Mouse (Mus musculus) forebrain, embryonic 10.5 days (tissue): Measurements from ENCODE around the gene Elmo3. TPM values are rescaled to one million over a fixed set of nuclear protein-coding genes. Genes with fewer than 3 reads are reported as not detected.
A peak's percentile ranks its signal among the peaks of the same experiment; 100 is the strongest.

Experiments used
- DNase-seq: peaks from one replicate; pipeline ENCODE4 v3.0.0-alpha.2; 2017; ENCODE audit warnings: low spot score; ENCODE audit errors: extremely low spot score
- H3K27ac ChIP-seq: fragments of 300-500 bp; sonication (generic); 2 replicates; pipeline ENCODE4 v1.5.1; 2016; ENCODE audit warnings: mild to moderate bottlenecking
- H3K27me3 ChIP-seq: fragments of 300-500 bp; sonication (generic); 2 replicates; pipeline ENCODE4 v1.6.1; 2016; ENCODE audit warnings: mild to moderate bottlenecking; ENCODE audit not compliant: poor library complexity, severe bottlenecking
- H3K36me3 ChIP-seq: fragments of 300-500 bp; sonication (generic); replicated peaks from 2 replicates; pipeline ENCODE4 v1.6.1; 2016; ENCODE audit warnings: mild to moderate bottlenecking, moderate library complexity
- H3K4me1 ChIP-seq: fragments of 300-500 bp; sonication (generic); 2 replicates; pipeline ENCODE4 v1.6.1; 2016
- H3K4me3 ChIP-seq: fragments of 300-500 bp; sonication (generic); 2 replicates; pipeline ENCODE4 v1.5.1; 2016; ENCODE audit warnings: mild to moderate bottlenecking, moderate library complexity
- H3K9me3 ChIP-seq: fragments of 300-500 bp; sonication (generic); 2 replicates; pipeline ENCODE4 v1.6.1; 2016; ENCODE audit warnings: mild to moderate bottlenecking, moderate library complexity
- WGBS: fragments of 180-500 bp; shearing (Covaris S2); methylation state at CpG from one replicate; pipeline ENCODE4 v1.1.7; 2016; 5-methylcytosine and 5-hydroxymethylcytosine counted together
- polyA plus RNA-seq: library from polyadenylated mRNA; unstranded; fragments of >200 nt; fragmentation: Nextera tagmentation; extraction: Ambion mirVana; gene quantifications from 2 replicates; pipeline ENCODE4 v1.2.1, GENCODE M21; 2016

Elmo3 gene
- polyA plus RNA-seq, 1 experiment from 2014 or later, result 1.8 TPM

GRCm38 (mm10) chr8:105346611-105347427 is 41.4 kb downstream of the Elmo3 start:
- Histone ChIP-seq H3K4me3 (peak overlapping the region; percentile 83), H3K27me3 (peaks cover 24% of the 10 kb centered on the region), H3K9me3 (no peaks in the 10 kb centered on the region), H3K4me1 (peaks cover 68% of the 10 kb centered on the region), H3K36me3 (0 out of 2 replicates have a peak, but pooled peaks cover 4% of the 10 kb centered on the region), H3K27ac (peak overlapping the region; percentile 91)
- under 1% methylated on average over 34 of the region's 34 CpGs for WGBS
- DNase-seq, result peak; percentile 55

- WGBS, result under 1% methylated on average over 53 of the region's 53 CpGs
- peak within 1 kb of the TSS; percentile 91 for H3K27ac ChIP-seq
- DNase-seq, result peak; percentile 97
- H3K36me3 ChIP-seq, result 0 out of 2 replicates have a peak, but pooled peaks cover 4% of the 10 kb centered on the region
- H3K27me3 ChIP-seq, result peaks cover 24% of the 10 kb centered on the region
- H3K9me3 ChIP-seq, result no peaks in the 10 kb centered on the region
- peak within 1 kb of the TSS; percentile 83 for H3K4me3 ChIP-seq
- H3K4me1 ChIP-seq, result peaks cover 68% of the 10 kb centered on the region
These were observed 42.2 kb downstream of the Elmo3 start, which contains the start of gene Fhod1 for GRCm38 (mm10) chr8:105347428-105348221. TSS of gene Fhod1 (minus strand) at chr8:105347953.

- peaks cover 24% of the 10 kb centered on the region for H3K27me3 ChIP-seq
- H3K4me3 ChIP-seq, result peak within 1 kb of the TSS; percentile 83
- peak within 1 kb of the TSS; percentile 91 for H3K27ac ChIP-seq
- H3K4me1 ChIP-seq, result peaks cover 68% of the 10 kb centered on the region
- no peaks in the 10 kb centered on the region for H3K9me3 ChIP-seq
- H3K36me3 ChIP-seq, result peaks cover 4% of the 10 kb centered on the region; the same call in 1 of the 2 replicates
- DNase-seq, result peak; percentile 86
- under 1% methylated on average over 34 of the region's 34 CpGs for WGBS
These were observed 43.2 kb downstream of the Elmo3 start, which contains the start of gene Slc9a5 for GRCm38 (mm10) chr8:105348450-105349095. TSS of gene Slc9a5 (plus strand) at chr8:105348843.

GRCm38 (mm10) chr8:105349096-105349771 is 43.8 kb downstream of the Elmo3 start:
- Histone ChIP-seq H3K36me3 (peaks cover 8% of the 10 kb centered on the region), H3K4me3 (peak overlapping the region; percentile 83), H3K4me1 (peaks cover 67% of the 10 kb centered on the region), H3K9me3 (no peaks in the 10 kb centered on the region), H3K27ac (peak overlapping the region; percentile 91), H3K27me3 (peaks cover 24% of the 10 kb centered on the region)
- WGBS, result 0% methylated on average over 38 of the region's 48 CpGs
- peak; percentile 60 for DNase-seq

- DNase-seq, result no peak
- Histone ChIP-seq H3K9me3 (no peaks in the 10 kb centered on the region), H3K27ac (0 out of 2 replicates have a peak overlapping the region, but pooled peaks have one; percentile 91), H3K4me1 (peaks cover 64% of the 10 kb centered on the region), H3K4me3 (peak overlapping the region; percentile 83), H3K27me3 (peaks cover 24% of the 10 kb centered on the region), H3K36me3 (peaks cover 11% of the 10 kb centered on the region)
- WGBS, result 51% methylated on average over 7 of the region's 7 CpGs
These were observed 44.8 kb downstream of the Elmo3 start for GRCm38 (mm10) chr8:105350186-105350585.

GRCm38 (mm10) chr8:105353583-105354135 is 48.3 kb downstream of the Elmo3 start:
- no peak overlapping the region for H3K27ac ChIP-seq
- peaks cover 17% of the 10 kb centered on the region for H3K27me3 ChIP-seq
- H3K9me3 ChIP-seq, result no peaks in the 10 kb centered on the region
- no peak for DNase-seq
- peaks cover 44% of the 10 kb centered on the region for H3K36me3 ChIP-seq
- peaks cover 38% of the 10 kb centered on the region for H3K4me1 ChIP-seq
- no peak overlapping the region for H3K4me3 ChIP-seq
- 80% methylated on average over 8 of the region's 8 CpGs for WGBS

- H3K27me3 ChIP-seq, result peaks cover 14% of the 10 kb centered on the region
- no peaks in the 10 kb centered on the region for H3K9me3 ChIP-seq
- peaks cover 38% of the 10 kb centered on the region for H3K4me1 ChIP-seq
- H3K36me3 ChIP-seq, result peaks cover 51% of the 10 kb centered on the region
- no peak for DNase-seq
- 94% methylated on average over 4 of the region's 4 CpGs for WGBS
- H3K27ac ChIP-seq, result no peak overlapping the region
- H3K4me3 ChIP-seq, result no peak overlapping the region
These were observed 49.1 kb downstream of the Elmo3 start for GRCm38 (mm10) chr8:105354549-105354948.

- H3K27me3 ChIP-seq, result peaks cover 7% of the 10 kb centered on the region
- H3K9me3 ChIP-seq, result no peaks in the 10 kb centered on the region
- H3K4me1 ChIP-seq, result peaks cover 34% of the 10 kb centered on the region
- WGBS, result 75% methylated on average over 26 of the region's 26 CpGs
- H3K4me3 ChIP-seq, result no peak overlapping the region
- H3K36me3 ChIP-seq, result peaks cover 51% of the 10 kb centered on the region
- H3K27ac ChIP-seq, result no peak overlapping the region; the same call in 1 of the 2 replicates
- DNase-seq, result no peak
These were observed 50.0 kb downstream of the Elmo3 start for GRCm38 (mm10) chr8:105355179-105356024.

GRCm38 (mm10) chr8:105356681-105357080 is 51.3 kb downstream of the Elmo3 start:
- no peaks in the 10 kb centered on the region for H3K27me3 ChIP-seq
- DNase-seq, result no peak
- no peak overlapping the region for H3K4me3 ChIP-seq
- H3K4me1 ChIP-seq, result peaks cover 27% of the 10 kb centered on the region
- H3K27ac ChIP-seq, result no peak overlapping the region
- H3K36me3 ChIP-seq, result peaks cover 53% of the 10 kb centered on the region
- no peaks in the 10 kb centered on the region for H3K9me3 ChIP-seq
- 87% methylated on average over 14 of the region's 14 CpGs for WGBS

- DNase-seq, result no peak
- no peak overlapping the region for H3K4me3 ChIP-seq
- H3K9me3 ChIP-seq, result no peaks in the 10 kb centered on the region
- peaks cover 64% of the 10 kb centered on the region for H3K36me3 ChIP-seq
- 82% methylated on average over 15 of the region's 15 CpGs for WGBS
- no peaks in the 10 kb centered on the region for H3K27me3 ChIP-seq
- H3K4me1 ChIP-seq, result peaks cover 27% of the 10 kb centered on the region
- no peak overlapping the region for H3K27ac ChIP-seq
These were observed 53.8 kb downstream of the Elmo3 start for GRCm38 (mm10) chr8:105359208-105359607.

GRCm38 (mm10) chr8:105359646-105360045 is 54.2 kb downstream of the Elmo3 start:
- Histone ChIP-seq H3K27ac (no peak overlapping the region), H3K4me3 (no peak overlapping the region), H3K36me3 (peaks cover 69% of the 10 kb centered on the region), H3K9me3 (no peaks in the 10 kb centered on the region), H3K4me1 (peaks cover 26% of the 10 kb centered on the region), H3K27me3 (no peaks in the 10 kb centered on the region)
- 42% methylated on average over 4 of the region's 4 CpGs for WGBS
- DNase-seq, result no peak
